Mouse (Mus musculus): Measurements from ENCODE around the gene Taf9b.

DNA sequence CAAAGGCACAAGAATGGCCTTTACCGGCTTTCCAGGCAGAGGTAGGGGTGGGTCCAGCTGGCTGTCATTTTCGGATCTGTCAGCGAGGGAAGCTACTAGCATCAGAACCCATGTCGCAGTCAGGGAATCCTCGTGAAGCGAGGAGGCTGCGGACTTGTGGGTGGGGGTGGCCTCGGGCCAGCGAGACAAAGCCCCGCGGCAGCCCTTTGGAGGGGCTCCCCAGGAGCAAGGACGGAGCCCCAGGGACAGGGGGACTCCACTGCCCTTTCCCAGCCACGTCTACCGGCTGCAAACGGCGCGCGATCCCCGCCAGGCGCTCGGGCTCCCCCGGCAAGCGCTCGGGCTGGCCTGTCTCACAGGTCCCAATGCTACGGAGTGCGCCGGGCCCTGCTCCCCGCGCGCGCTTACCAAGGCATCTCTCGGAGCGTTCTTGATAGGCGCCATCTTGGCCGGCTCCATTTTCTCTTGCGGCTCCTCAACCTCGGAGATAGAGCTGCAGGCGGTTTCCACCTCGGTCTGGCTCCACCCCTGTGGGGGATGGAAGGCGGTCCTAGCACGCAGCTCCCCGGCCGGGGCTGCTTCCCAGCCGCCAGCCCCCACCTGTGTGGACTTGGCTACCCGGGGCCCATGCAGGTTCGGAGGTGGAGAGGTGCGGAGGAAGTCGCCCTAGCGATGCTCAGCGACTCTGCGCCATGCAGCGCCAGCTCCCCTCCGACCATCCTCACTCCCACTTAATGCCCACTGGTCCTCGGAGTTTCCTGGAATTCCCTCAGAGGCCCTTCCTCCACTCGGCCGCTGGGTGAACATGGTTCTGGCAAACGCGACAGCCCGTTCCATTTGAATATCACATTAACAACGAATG is 1.6 kb downstream of the Taf9b start:
- TF ChIP-seq CTCF (IDR thresholded peaks at IDR 0.05): peak; percentile 26
- TF ChIP-seq EP300 (IDR thresholded peaks at IDR 0.05; ENCODE audit: insufficient read depth, low read depth, low read length): no peak
